Comparison of ENCODE assay signal across 8 mouse cellular contexts in the genomic region with DNA sequence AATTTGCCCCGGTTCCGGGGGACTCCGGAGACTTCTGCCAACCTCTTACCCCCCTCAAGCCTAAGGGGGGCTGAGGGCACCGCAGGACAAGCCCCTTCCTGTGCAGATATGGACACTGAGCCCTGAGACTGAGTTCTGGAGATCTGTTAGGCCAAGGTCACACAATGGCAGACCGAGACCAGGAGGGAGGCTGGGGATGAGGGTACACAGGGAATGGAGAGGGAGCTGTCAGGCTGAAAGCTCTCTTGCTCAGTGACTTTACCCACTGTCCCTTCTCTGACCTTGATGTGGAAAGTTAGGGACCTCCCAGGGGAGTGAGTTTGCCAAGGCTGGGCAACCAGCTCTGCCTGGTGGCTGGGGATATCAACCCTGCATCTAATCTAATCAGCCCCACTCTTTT.
DNase-seq lines count a peak whose midpoint lies in the region; ATAC-seq and TF ChIP-seq lines count a peak whose summit lies in the region.

No protein-coding gene starts in this region.

- H3K4me3 ChIP-seq in heart, embryonic 12.5 days: peak overlapping the region; percentile 32
- no peak overlapping the region for H3K4me3 ChIP-seq in CH12.LX (replicated peaks in 1 of 3; ENCODE audit: low read depth in 2 of 3, low read length in 2 of 3, poor library complexity in 1 of 3)
- H3K4me3 ChIP-seq in forebrain, embryonic 11.5 days (ENCODE audit: low read depth, low read length): peak overlapping the region; percentile 33
- H3K4me3 ChIP-seq in liver, embryonic 12.5 days: peak overlapping the region; percentile 22

- H3K27ac ChIP-seq in heart, embryonic 12.5 days (ENCODE audit: poor library complexity, severe bottlenecking): peak overlapping the region; percentile 99
- H3K27ac ChIP-seq in CH12.LX (ENCODE audit: insufficient read depth, low read depth): no peak overlapping the region
- H3K27ac ChIP-seq in forebrain, embryonic 11.5 days (ENCODE audit: low read depth, low read length): peak overlapping the region; percentile 68
- H3K27ac ChIP-seq in liver, embryonic 12.5 days: peak overlapping the region; percentile 76

- TF ChIP-seq POLR2A in CH12.LX (IDR thresholded peaks at IDR 0.05; ENCODE audit: low read depth, low read length): no peak

- peak overlapping the region; percentile 72 for H3K9ac ChIP-seq in heart, embryonic 12.5 days
- no peak overlapping the region for H3K9ac ChIP-seq in CH12.LX (ENCODE audit: insufficient read depth, low read depth)
- H3K9ac ChIP-seq in forebrain, embryonic 11.5 days (ENCODE audit: low read length): peak overlapping the region; percentile 71
- H3K9ac ChIP-seq in liver, embryonic 12.5 days: no peak overlapping the region

- no peak for TF ChIP-seq EP300 in CH12.LX (IDR thresholded peaks at IDR 0.05; ENCODE audit: low read length)

- H3K4me2 ChIP-seq in heart, embryonic 12.5 days: peak overlapping the region; percentile 64
- H3K4me2 ChIP-seq in CH12.LX (ENCODE audit: insufficient read depth, low read depth, poor library complexity, severe bottlenecking): peak overlapping the region; percentile 63; the same call in 1 of the 2 replicates
- peak overlapping the region; percentile 74 for H3K4me2 ChIP-seq in forebrain, embryonic 11.5 days (ENCODE audit: low read depth, low read length, severe bottlenecking)
- H3K4me2 ChIP-seq in liver, embryonic 12.5 days: peak overlapping the region; percentile 56

- DNase-seq in heart, postnatal 25 days (ENCODE audit: low spot score): no peak
- DNase-seq in CH12.LX (ENCODE audit: extremely low read depth): no peak
- DNase-seq in forebrain, embryonic 11.5 days (ENCODE audit: low spot score): no peak

- H3K4me1 ChIP-seq in heart, embryonic 12.5 days (replicated peaks): peaks cover 43% of the 10 kb centered on the region
- peaks cover 7 to 16% of the 10 kb centered on the region in 2 experiments for H3K4me1 ChIP-seq in CH12.LX (ENCODE audit: control insufficient read depth in 1 of 2, insufficient read depth in 2 of 2)
- H3K4me1 ChIP-seq in forebrain, embryonic 11.5 days (replicated peaks; ENCODE audit: control insufficient read depth, insufficient read depth, low read length): peaks cover 14% of the 10 kb centered on the region; the same call in 1 of the 2 replicates
- peaks cover 24% of the 10 kb centered on the region for H3K4me1 ChIP-seq in liver, embryonic 12.5 days

- dilution Hi-C loops in CH12.LX (cut with MboI; ENCODE audit: extremely low pct_ligation_motif_present, extremely low pct_unique_long_range_greater_than_20kb, low sequenced_read_pairs): no loop called here

- no peaks in the 10 kb centered on the region for H3K27me3 ChIP-seq in heart, embryonic 12.5 days (replicated peaks)
- peaks cover 33% of the 10 kb centered on the region for H3K27me3 ChIP-seq in CH12.LX (replicated peaks)
- no peaks in the 10 kb centered on the region; the same call in 1 of the 2 replicates for H3K27me3 ChIP-seq in forebrain, embryonic 11.5 days (ENCODE audit: control insufficient read depth, insufficient read depth, low read length)
- peaks cover 43% of the 10 kb centered on the region for H3K27me3 ChIP-seq in liver, embryonic 12.5 days (replicated peaks)

- H3K79me2 ChIP-seq in CH12.LX (replicated peaks; ENCODE audit: control insufficient read depth, extremely low read depth, insufficient read depth, poor library complexity, severe bottlenecking): no peaks in the 10 kb centered on the region

- intact Hi-C loops in heart, postnatal 25 days (cut with DNase I): no loop called here

- in situ Hi-C loops in CH12.LX (cut with MboI; ENCODE audit: low pct_ligation_motif_present, low pct_unique_long_range_greater_than_20kb, low sequenced_read_pairs): no loop called here

- no peaks in the 10 kb centered on the region for H3K36me3 ChIP-seq in heart, embryonic 12.5 days
- no peaks in the 10 kb centered on the region for H3K36me3 ChIP-seq in CH12.LX (replicated peaks in 1 of 2; ENCODE audit: control insufficient read depth in 1 of 2, insufficient read depth in 1 of 2, low read length in 1 of 2)
- no peaks in the 10 kb centered on the region for H3K36me3 ChIP-seq in forebrain, embryonic 11.5 days (ENCODE audit: control insufficient read depth, insufficient read depth, low read length)
- H3K36me3 ChIP-seq in liver, embryonic 12.5 days: no peaks in the 10 kb centered on the region

- H3K9me3 ChIP-seq in heart, embryonic 12.5 days (replicated peaks): peaks cover 8% of the 10 kb centered on the region
- peaks cover 22% of the 10 kb centered on the region for H3K9me3 ChIP-seq in CH12.LX (replicated peaks; ENCODE audit: low read length)
- H3K9me3 ChIP-seq in forebrain, embryonic 11.5 days (ENCODE audit: control insufficient read depth, low read length): no peaks in the 10 kb centered on the region; the same call in 1 of the 2 replicates
- H3K9me3 ChIP-seq in liver, embryonic 12.5 days (replicated peaks): peaks cover 10% of the 10 kb centered on the region; the same call in 1 of the 2 replicates

- no peak for TF ChIP-seq CTCF in CH12.LX (conservative IDR thresholded peaks at IDR 0.05 in 1 of 2, IDR thresholded peaks at IDR 0.05 in 1 of 2; ENCODE audit: low read depth in 2 of 2, low read length in 2 of 2)

- peak; percentile 61 for ATAC-seq in heart, embryonic 12.5 days (ENCODE audit: insufficient number of reproducible peaks, low FRiP score)
- ATAC-seq in forebrain, embryonic 11.5 days (replicated peaks; ENCODE audit: low FRiP score): 0 out of 2 replicates have a peak, but pooled peaks have one; percentile 5
- ATAC-seq in liver, embryonic 12.5 days: no peak
- no peak for ATAC-seq in CD4-positive, CD25-positive, alpha-beta regulatory T cell, adult 4 months
- no peak for ATAC-seq in activated CD4-positive, CD25-positive, alpha-beta regulatory T cell, adult 4 months
- ATAC-seq in megakaryocyte-erythroid progenitor cell, adult 5-6 weeks (replicated peaks; ENCODE audit: low FRiP score, low TSS enrichment, poor library complexity, severe bottlenecking): no peak

- WGBS in heart, embryonic 12.5 days: under 1% methylated on average over 5 of the region's 5 CpGs
- 19% methylated on average over 5 of the region's 5 CpGs for WGBS in forebrain, embryonic 11.5 days
- WGBS in liver, embryonic 12.5 days (ENCODE audit: insufficient replicate concordance): 5% methylated on average over 5 of the region's 5 CpGs

- TF ChIP-seq RAD21 in CH12.LX (IDR thresholded peaks at IDR 0.05; ENCODE audit: low read depth, low read length): no peak

TF ChIP-seq in CH12.LX, 34 proteins besides CTCF, POLR2A, EP300 and RAD21:
- TF ChIP-seq CHD2 (IDR thresholded peaks at IDR 0.05; ENCODE audit: low read length) (no peak), GABPA (IDR thresholded peaks at IDR 0.05; ENCODE audit: insufficient replicate concordance, low read depth, low read length) (no peak)

Comparison
In these comparisons a context has a peak if more than half of its experiments do, and no peak if none do; other contexts are left out.
1. ATAC-seq: peak in heart, embryonic 12.5 days (single experiment) and forebrain, embryonic 11.5 days (single experiment); none in liver, embryonic 12.5 days (single experiment), CD4-positive, CD25-positive, alpha-beta regulatory T cell, adult 4 months (single experiment), activated CD4-positive, CD25-positive, alpha-beta regulatory T cell, adult 4 months (single experiment) and megakaryocyte-erythroid progenitor cell, adult 5-6 weeks (single experiment).
2. H3K4me3 ChIP-seq: peak in heart, embryonic 12.5 days (single experiment), forebrain, embryonic 11.5 days (single experiment) and liver, embryonic 12.5 days (single experiment); none in CH12.LX (0 of 3).
3. H3K9ac ChIP-seq: peak in heart, embryonic 12.5 days (single experiment) and forebrain, embryonic 11.5 days (single experiment); none in CH12.LX (single experiment) and liver, embryonic 12.5 days (single experiment).
4. Peak in every context shown above with its lines, with median percentiles within 50 percentile points of each other: H3K4me2 ChIP-seq.